Mouse (Mus musculus) leukemia stem cell, adult 10-12 weeks (primary cell): ENCODE data around the gene Trim58. TPM values are rescaled to one million over a fixed set of nuclear protein-coding genes. Genes with fewer than 3 reads are reported as not detected.

Experiments used
- polyA plus RNA-seq: library from polyadenylated mRNA; stranded (reverse); fragments of >175 nt; gene quantifications from 2 replicates; pipeline ENCODE4 v1.2.3, GENCODE M21; 2012; ENCODE audit warnings: low replicate concordance

Gene Trim58
- polyA plus RNA-seq: 6.6 and 10.6 TPM in 2 replicates

DNA sequence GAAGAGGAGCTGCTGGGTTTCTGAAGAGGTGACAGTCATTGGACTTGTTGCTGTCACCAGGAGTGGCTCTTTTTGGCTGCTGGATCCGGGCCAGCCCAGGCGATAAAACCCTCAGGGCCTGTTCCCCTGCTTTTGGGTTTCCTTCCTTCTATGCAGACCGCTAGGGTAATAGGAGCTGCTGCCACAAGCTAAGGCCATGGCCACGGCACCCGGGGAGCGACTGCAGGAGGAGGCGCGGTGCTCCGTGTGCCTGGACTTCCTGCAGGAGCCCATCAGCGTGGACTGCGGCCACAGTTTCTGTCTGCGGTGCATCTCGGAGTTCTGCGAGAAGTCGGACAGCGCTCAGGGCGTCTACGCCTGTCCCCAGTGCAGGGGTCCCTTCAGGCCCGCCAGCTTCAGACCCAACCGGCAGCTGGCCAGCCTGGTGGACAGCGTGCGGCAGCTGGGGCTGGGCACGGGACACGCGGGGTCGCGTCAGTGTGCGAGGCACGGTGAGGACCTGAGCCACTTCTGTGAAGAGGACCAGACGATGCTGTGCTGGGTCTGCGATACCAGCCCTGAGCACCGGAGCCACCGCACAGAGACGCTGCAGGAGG, at the start of gene Trim58:
Gene Trim58, plus strand, starts transcription at position 194 of the 596 bp plus-strand sequence.

GRCm38 (mm10) chr11:58594814-58595213, 45.5 kb upstream of the Trim58 start, which contains the start of gene Olfr324:
Gene Olfr324, plus strand, starts transcription at chr11:58595114.

DNA sequence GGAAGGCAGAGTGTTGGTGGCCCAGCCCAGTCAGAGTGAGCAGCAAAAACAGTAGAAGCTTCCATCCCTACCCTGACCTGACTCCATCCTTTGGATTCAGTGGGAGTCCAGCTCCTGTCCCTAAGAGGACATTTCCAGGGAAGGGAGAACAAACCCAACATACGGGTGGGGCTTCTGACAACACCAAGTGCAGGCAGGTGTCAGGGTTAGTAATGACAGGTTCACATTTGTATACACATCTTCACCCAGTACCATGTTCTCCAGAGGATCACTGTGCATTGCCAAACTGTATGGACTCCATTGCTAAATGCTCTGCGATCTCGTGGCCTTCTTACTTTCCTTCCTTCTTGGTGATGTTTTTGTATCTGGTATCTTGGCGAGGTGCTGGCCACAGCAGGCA, 24.3 kb upstream of the Trim58 start, which contains the start of gene 2210407C18Rik:
Gene 2210407C18Rik, minus strand, starts transcription at position 101 of the 400 bp plus-strand sequence.

GRCm38 (mm10) chr11:58630401-58630800, 9.9 kb upstream of the Trim58 start, which contains the start of gene Olfr323:
Gene Olfr323, minus strand, starts transcription at chr11:58630501.

DNA sequence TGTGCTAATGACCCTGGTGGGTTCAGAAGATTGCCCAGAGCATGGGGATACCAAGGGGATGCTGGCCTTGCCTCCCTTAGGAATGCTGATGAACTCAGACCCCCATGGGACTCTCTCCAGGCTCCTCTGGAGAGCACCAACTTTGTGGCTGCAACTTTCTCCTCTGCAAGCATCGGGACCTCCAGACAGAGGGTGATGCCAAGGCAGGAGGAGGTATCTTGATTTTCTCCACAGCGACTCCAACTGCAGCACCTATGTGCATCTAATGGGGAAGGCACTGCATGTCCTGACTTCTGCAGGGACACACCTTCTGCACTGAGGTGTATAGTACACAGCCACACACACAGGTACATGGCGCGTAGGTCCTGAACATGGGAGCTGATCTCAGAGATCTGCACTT, 18.3 kb downstream of the Trim58 start, which contains the start of gene Olfr322:
Gene Olfr322, plus strand, starts transcription at position 187 of the 400 bp plus-strand sequence.

DNA sequence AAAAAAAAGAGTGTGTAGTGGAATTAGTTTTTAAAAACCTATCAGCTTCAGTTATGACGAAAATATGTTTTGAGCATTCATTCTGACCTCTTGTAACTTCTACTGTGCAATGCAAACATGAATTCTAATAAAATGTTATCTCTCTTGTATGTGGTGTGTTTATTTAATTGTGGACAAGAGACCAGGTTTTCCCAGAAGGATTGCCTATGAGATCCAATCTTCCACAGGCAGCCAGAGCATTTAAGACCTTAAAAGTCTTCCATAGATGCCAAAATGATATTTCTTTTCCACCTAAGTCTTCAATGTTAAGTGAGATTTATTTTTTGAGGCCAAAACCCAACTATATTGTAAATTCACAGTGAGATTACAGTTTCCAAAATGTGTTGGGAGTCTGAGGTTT, 40.5 kb downstream of the Trim58 start, which contains the start of gene Olfr320:
Gene Olfr320, plus strand, starts transcription at position 301 of the 400 bp plus-strand sequence.

DNA sequence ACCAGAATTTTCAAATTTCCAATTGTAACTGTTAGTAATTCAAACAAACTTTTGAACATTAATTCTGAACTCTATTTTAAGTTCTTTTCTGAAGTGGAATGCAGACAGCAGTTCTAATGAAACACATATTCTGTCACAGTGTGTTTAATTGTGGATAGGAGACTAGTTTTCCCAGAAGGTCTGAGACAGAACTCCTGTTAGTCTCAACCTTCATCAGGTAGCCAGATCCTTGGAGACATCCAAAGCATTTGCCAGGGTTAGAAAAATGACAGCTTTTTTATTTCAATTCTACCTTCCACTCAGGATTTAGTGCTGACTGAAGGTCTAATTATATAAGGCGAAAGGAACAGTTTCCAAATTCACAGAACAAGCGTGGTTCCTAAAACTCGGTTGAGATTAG, 58.6 kb downstream of the Trim58 start, which contains the start of gene Olfr319:
Gene Olfr319, plus strand, starts transcription at position 301 of the 400 bp plus-strand sequence.

Other genes with a start within 250 kb of the Trim58 start
- gene 1810065E05Rik, start 219.4 kb upstream of the Trim58 start, polyA plus RNA-seq: not detected in 2 replicates
- not detected in 2 replicates for gene Gm12253, start 207.9 kb upstream of the Trim58 start, polyA plus RNA-seq
- gene Lypd9, start 187.5 kb upstream of the Trim58 start, polyA plus RNA-seq: not detected in 2 replicates
- not detected in 2 replicates for gene Olfr30, start 178.2 kb upstream of the Trim58 start, polyA plus RNA-seq
- gene Olfr332, start 147.9 kb upstream of the Trim58 start, polyA plus RNA-seq: not detected in 2 replicates
- not detected in 2 replicates for gene Olfr331, start 137.9 kb upstream of the Trim58 start, polyA plus RNA-seq
- not detected in 2 replicates for gene Olfr330, start 105.6 kb upstream of the Trim58 start, polyA plus RNA-seq
- gene Olfr329-ps, start 94.0 kb upstream of the Trim58 start, polyA plus RNA-seq: not detected in 2 replicates
- gene Olfr328, start 84.8 kb upstream of the Trim58 start, polyA plus RNA-seq: not detected in 2 replicates
- not detected in 2 replicates for gene Olfr224, start 69.9 kb upstream of the Trim58 start, polyA plus RNA-seq
- not detected in 2 replicates for gene Olfr325, start 62.7 kb upstream of the Trim58 start, polyA plus RNA-seq
- gene Olfr324, start 45.4 kb upstream of the Trim58 start, polyA plus RNA-seq: not detected in 2 replicates
- gene 2210407C18Rik, start 24.4 kb upstream of the Trim58 start, polyA plus RNA-seq: not detected in 2 replicates
- gene Olfr323, start 10.0 kb upstream of the Trim58 start, polyA plus RNA-seq: not detected in 2 replicates
- not detected in 2 replicates for gene Olfr322, start 18.3 kb downstream of the Trim58 start, polyA plus RNA-seq
- not detected in 2 replicates for gene Olfr320, start 40.6 kb downstream of the Trim58 start, polyA plus RNA-seq
- not detected in 2 replicates for gene Olfr319, start 58.7 kb downstream of the Trim58 start, polyA plus RNA-seq
- gene Olfr318, start 83.5 kb downstream of the Trim58 start, polyA plus RNA-seq: not detected in 2 replicates
- gene Olfr317, start 98.7 kb downstream of the Trim58 start, polyA plus RNA-seq: not detected in 2 replicates
- not detected in 2 replicates for gene Olfr316, start 112.3 kb downstream of the Trim58 start, polyA plus RNA-seq
- gene Olfr315, start 132.7 kb downstream of the Trim58 start, polyA plus RNA-seq: not detected in 2 replicates
- gene Olfr314, start 142.5 kb downstream of the Trim58 start, polyA plus RNA-seq: not detected in 2 replicates
- gene Fam183b, start 161.5 kb downstream of the Trim58 start, polyA plus RNA-seq: not detected in 2 replicates
- gene Olfr313, start 174.5 kb downstream of the Trim58 start, polyA plus RNA-seq: not detected in 2 replicates
- not detected in 2 replicates for gene Olfr312, start 188.8 kb downstream of the Trim58 start, polyA plus RNA-seq
- not detected in 2 replicates for gene Olfr311, start 198.8 kb downstream of the Trim58 start, polyA plus RNA-seq
- 0.10 and 0.71 TPM in 2 replicates for gene Gm12258, start 206.7 kb downstream of the Trim58 start, polyA plus RNA-seq
- gene 2810021J22Rik, start 226.8 kb downstream of the Trim58 start, polyA plus RNA-seq: 0.43 TPM in 1 of 2 replicates, not detected in the other